Mouse (Mus musculus): ENCODE measurements around the gene Ccdc63. TPM values are rescaled to one million over a fixed set of nuclear protein-coding genes. Genes with fewer than 3 reads are reported as not detected.
"Not testable (repeated sequence)": the region's sequence is repeated elsewhere in the genome, so short reads cannot be mapped to it uniquely, and the experiment has no call there.

Ccdc63 gene
- polyA plus RNA-seq, 1 experiment from 2014 or later, result not detected

DNA sequence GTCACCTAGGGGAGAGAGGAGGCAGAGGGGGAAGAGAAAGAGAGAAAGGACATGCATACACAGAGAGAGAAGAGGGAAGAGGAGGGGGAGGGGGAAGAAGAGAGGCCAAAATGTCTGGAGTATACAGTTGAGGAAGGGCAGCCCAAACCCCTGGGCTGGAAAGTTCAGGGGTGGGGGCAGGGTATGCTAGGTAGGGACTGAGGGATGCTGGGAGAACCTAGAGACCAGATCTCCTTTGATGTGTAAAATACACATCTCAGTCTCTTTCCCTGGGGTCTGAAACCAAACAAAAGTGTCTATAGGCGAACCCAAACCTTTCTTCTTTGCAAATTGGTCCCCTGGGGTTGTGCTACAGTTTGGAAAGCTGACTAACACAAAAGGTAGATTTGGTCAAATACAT, 7.5 kb upstream of the Ccdc63 start:
- H3K27ac ChIP-seq, result no peak overlapping the region
- 67% methylated on average over 1 of the region's 1 CpGs for WGBS

GRCm38 (mm10) chr5:122146609-122147008, 6.0 kb upstream of the Ccdc63 start:
- H3K4me2 ChIP-seq, result peak overlapping the region; percentile 47
- ATAC-seq (ENCODE audit: insufficient number of reproducible peaks, insufficient read depth, low FRiP score, low TSS enrichment, low read depth), result no peak

More for the DNA sequence above, 7.5 kb upstream of the Ccdc63 start:
- ATAC-seq (ENCODE audit: insufficient number of reproducible peaks, insufficient read depth, low FRiP score, low TSS enrichment, low read depth), result no peak
- Histone ChIP-seq H3K4me1 (peaks cover 15% of the 10 kb centered on the region), H3K27me3 (no peaks in the 10 kb centered on the region), H3K36me3 (no peaks in the 10 kb centered on the region), H3K4me3 (no peak overlapping the region), H3K9me3 (0 out of 2 replicates have a peak, but pooled peaks cover 2% of the 10 kb centered on the region), H3K4me2 (no peak overlapping the region), H3K9ac (no peak overlapping the region)

GRCm38 (mm10) chr5:122146056-122146580, 5.5 kb upstream of the Ccdc63 start:
- Histone ChIP-seq H3K36me3 (no peaks in the 10 kb centered on the region), H3K27me3 (no peaks in the 10 kb centered on the region), H3K9me3 (0 out of 2 replicates have a peak, but pooled peaks cover 2% of the 10 kb centered on the region), H3K9ac (peak overlapping the region; percentile 40; the same call in 1 of the 2 replicates), H3K4me3 (0 out of 2 replicates have a peak overlapping the region, but pooled peaks have one; percentile 19), H3K27ac (peak overlapping the region; percentile 92), H3K4me1 (peaks cover 15% of the 10 kb centered on the region), H3K4me2 (peak overlapping the region; percentile 47)
- no peak for ATAC-seq (ENCODE audit: insufficient number of reproducible peaks, insufficient read depth, low FRiP score, low TSS enrichment, low read depth)
- 25% methylated on average over 10 of the region's 10 CpGs for WGBS

More at GRCm38 (mm10) chr5:122146609-122147008, 6.0 kb upstream of the Ccdc63 start:
- peak overlapping the region; percentile 40; the same call in 1 of the 2 replicates for H3K9ac ChIP-seq
- H3K36me3 ChIP-seq, result no peaks in the 10 kb centered on the region
- H3K4me1 ChIP-seq, result peaks cover 15% of the 10 kb centered on the region
- no peaks in the 10 kb centered on the region for H3K27me3 ChIP-seq
- peak overlapping the region; percentile 92 for H3K27ac ChIP-seq
- H3K4me3 ChIP-seq, result no peak overlapping the region
- 0 out of 2 replicates have a peak, but pooled peaks cover 2% of the 10 kb centered on the region for H3K9me3 ChIP-seq

DNA sequence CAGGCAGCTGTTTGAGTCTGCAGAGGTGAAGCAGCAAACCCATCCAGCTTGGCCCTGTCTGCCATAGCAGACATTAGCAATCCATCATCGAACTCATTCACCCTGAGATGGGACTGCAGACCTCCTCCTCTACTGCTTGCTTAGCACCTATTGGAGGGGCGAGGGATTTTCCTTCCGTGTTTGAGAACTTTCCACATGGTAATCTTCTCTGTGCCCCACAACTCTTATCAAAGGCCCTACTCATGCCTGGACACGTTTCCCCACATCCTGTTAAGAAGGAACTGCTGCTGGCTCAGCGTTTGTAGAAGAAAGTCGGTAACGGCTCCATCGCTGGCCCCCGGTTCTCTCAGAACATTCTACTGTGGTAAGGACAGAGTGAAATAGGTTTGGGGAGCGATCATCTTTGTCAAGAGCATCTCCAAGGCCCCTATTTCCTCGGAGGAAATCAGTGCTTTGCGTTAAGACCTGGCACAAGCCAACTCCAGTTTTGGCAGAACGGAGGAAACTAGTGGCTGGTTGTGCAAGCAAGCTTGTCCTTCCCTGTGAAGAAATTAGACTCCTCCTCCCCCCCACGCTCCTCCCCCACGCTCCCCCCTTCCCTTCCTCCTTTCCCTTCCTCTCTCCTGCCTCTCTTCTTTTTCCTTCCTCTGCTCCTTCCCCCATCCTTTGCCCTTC, 4.9 kb upstream of the Ccdc63 start:
- H3K27me3 ChIP-seq, result no peaks in the 10 kb centered on the region
- 47% methylated on average over 15 of the region's 15 CpGs for WGBS
- peak overlapping the region; percentile 47 for H3K4me2 ChIP-seq
- H3K4me3 ChIP-seq, result peak overlapping the region; percentile 19; the same call in 1 of the 2 replicates
- H3K9me3 ChIP-seq, result 0 out of 2 replicates have a peak, but pooled peaks cover 2% of the 10 kb centered on the region
- H3K9ac ChIP-seq, result peak overlapping the region; percentile 52; the same call in 1 of the 2 replicates
- peak overlapping the region; percentile 92 for H3K27ac ChIP-seq
- no peaks in the 10 kb centered on the region for H3K36me3 ChIP-seq
- ATAC-seq (ENCODE audit: insufficient number of reproducible peaks, insufficient read depth, low FRiP score, low TSS enrichment, low read depth), result no peak
- peaks cover 15% of the 10 kb centered on the region for H3K4me1 ChIP-seq

DNA sequence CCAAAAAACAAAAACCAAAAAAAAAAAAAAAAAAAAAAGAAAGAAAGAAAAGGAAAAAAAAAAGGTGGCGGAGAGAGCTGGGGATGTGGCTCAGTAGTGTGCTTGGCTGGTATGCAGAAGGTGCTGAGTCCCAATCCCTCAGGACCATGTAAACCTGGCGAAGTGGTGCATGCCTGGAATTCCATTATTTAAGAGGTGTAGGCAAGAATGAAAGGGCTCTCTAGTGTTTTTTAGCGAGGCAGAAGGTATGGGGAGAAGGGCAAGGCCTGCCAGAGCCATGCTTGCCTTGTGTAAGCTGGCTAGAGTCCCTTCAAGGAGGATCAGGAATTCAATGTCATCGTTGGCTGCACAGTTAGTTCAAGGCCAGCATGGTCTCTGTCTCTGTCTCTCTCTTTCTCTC, 4.2 kb upstream of the Ccdc63 start:
- ATAC-seq (ENCODE audit: insufficient number of reproducible peaks, insufficient read depth, low FRiP score, low TSS enrichment, low read depth), result no peak
- Histone ChIP-seq H3K36me3 (no peaks in the 10 kb centered on the region), H3K4me2 (no peak overlapping the region), H3K9ac (no peak overlapping the region), H3K27ac (peak overlapping the region; percentile 92; the same call in 1 of the 2 replicates), H3K9me3 (0 out of 2 replicates have a peak, but pooled peaks cover 2% of the 10 kb centered on the region), H3K27me3 (no peaks in the 10 kb centered on the region), H3K4me3 (no peak overlapping the region), H3K4me1 (peaks cover 15% of the 10 kb centered on the region)
- WGBS, result 91% methylated on average over 4 of the region's 4 CpGs

DNA sequence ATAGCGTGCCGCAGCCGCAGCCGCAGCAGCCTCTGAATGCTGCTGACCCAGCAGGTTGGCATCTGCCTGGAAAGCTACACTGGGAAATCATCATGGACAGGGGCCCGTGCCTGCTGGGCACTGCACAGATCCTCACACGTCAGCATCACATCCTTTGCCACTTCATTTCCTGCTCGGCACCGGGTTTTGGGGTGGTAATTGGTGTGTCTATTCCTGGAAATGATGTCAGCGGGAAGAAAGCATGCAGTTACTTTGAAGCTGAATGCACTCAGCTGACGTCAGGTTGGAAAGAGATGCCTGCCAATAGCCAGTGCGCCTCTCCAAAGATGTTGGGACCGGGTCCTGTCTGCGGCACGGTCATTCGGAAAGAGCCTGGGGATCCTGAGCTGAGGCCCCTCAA, 2.9 kb upstream of the Ccdc63 start:
- Histone ChIP-seq H3K4me1 (peaks cover 15% of the 10 kb centered on the region), H3K9me3 (0 out of 2 replicates have a peak, but pooled peaks cover 2% of the 10 kb centered on the region), H3K9ac (no peak overlapping the region), H3K36me3 (no peaks in the 10 kb centered on the region), H3K27me3 (no peaks in the 10 kb centered on the region), H3K4me2 (no peak overlapping the region), H3K27ac (no peak overlapping the region), H3K4me3 (no peak overlapping the region)
- no peak for ATAC-seq (ENCODE audit: insufficient number of reproducible peaks, insufficient read depth, low FRiP score, low TSS enrichment, low read depth)
- 77% methylated on average over 15 of the region's 15 CpGs for WGBS

GRCm38 (mm10) chr5:122142230-122142992, 1.8 kb upstream of the Ccdc63 start:
- WGBS, result 56% methylated on average over 8 of the region's 8 CpGs
- H3K4me3 ChIP-seq, result no peak overlapping the region
- no peak for ATAC-seq (ENCODE audit: insufficient number of reproducible peaks, insufficient read depth, low FRiP score, low TSS enrichment, low read depth)
- H3K27me3 ChIP-seq, result no peaks in the 10 kb centered on the region
- H3K4me1 ChIP-seq, result peaks cover 15% of the 10 kb centered on the region
- no peaks in the 10 kb centered on the region for H3K36me3 ChIP-seq
- no peak overlapping the region for H3K27ac ChIP-seq
- no peak overlapping the region for H3K9ac ChIP-seq
- no peak overlapping the region for H3K4me2 ChIP-seq
- H3K9me3 ChIP-seq, result 0 out of 2 replicates have a peak, but pooled peaks cover 2% of the 10 kb centered on the region

DNA sequence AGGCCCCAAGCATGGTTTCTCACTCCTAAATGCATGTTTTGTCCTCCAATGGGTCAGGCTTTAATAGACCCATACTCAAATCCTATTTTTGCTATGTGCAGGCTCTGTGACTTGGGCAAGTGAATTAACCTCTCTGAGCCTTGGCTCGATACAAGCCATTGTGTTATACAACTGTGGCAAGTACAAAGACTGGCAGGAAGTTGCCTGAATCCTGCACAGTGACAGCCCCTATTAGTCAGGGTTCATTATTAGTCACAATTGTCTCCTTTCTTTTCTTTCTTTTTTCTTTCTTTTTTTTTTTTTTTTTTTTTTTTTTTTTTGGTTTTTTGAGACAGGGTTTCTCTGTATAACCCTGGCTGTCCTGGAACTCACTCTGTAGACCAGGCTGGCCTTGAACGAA, 852 bp downstream of the Ccdc63 start:
- not testable (repeated sequence) for ATAC-seq (ENCODE audit: insufficient number of reproducible peaks, insufficient read depth, low FRiP score, low TSS enrichment, low read depth)

GRCm38 (mm10) chr5:122138856-122139255, 1.8 kb downstream of the Ccdc63 start:
- Histone ChIP-seq H3K36me3 (no peaks in the 10 kb centered on the region), H3K27ac (no peak overlapping the region), H3K4me3 (no peak overlapping the region), H3K4me2 (no peak overlapping the region), H3K9me3 (no peaks in the 10 kb centered on the region), H3K27me3 (no peaks in the 10 kb centered on the region), H3K4me1 (no peaks in the 10 kb centered on the region), H3K9ac (no peak overlapping the region)
- ATAC-seq (ENCODE audit: insufficient number of reproducible peaks, insufficient read depth, low FRiP score, low TSS enrichment, low read depth), result no peak
- 72% methylated on average over 15 of the region's 15 CpGs for WGBS

More for the DNA sequence above, 852 bp downstream of the Ccdc63 start:
- H3K36me3 ChIP-seq, H3K4me1 ChIP-seq, H3K27ac ChIP-seq, H3K9ac ChIP-seq, H3K27me3 ChIP-seq, H3K4me2 ChIP-seq, H3K4me3 ChIP-seq, H3K9me3 ChIP-seq: not testable (repeated sequence)
- 65% methylated on average over 2 of the region's 2 CpGs for WGBS

DNA sequence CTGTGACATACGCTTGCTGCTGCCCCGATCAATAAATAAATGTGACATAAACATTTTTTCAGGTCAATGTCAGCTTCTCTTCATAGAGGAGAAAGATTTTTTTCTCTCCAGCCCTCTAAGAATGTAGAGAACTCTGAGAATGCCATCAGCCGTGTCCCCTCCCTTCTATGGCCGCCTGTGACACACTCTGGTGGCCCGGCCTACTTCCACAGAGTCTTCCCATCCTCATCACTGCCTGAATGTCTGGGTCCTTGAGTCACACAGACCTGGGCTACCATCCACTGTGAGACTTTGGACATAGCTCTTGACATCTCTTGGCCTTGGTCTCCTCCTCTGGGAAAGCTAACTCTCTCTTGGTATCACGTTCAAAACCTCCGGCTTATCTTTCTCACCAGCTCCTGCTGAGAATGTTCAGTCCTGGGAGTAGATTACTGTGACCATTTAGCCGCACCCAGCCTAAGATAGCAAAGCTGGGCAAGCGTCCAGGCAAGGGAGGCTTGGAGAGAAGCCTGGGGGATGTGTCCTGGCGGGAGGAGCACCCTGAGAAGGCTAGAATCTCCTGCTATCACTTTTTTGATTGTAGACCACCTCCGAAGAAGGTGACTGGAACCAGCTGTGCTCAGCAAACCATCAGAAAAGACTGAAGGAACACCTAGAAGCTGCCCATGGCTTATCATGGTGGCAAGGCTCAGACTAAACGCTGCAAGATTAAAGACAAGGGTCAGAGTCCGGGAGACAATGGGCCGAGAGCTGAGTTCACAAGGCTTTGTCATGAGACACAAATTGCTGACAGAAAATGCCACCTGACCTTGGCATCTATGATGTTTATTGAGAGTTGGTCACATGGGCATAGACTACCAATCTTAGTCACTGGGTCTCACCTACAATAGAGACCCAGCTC, 3.9 kb downstream of the Ccdc63 start:
- no peak overlapping the region for H3K4me3 ChIP-seq
- ATAC-seq (ENCODE audit: insufficient number of reproducible peaks, insufficient read depth, low FRiP score, low TSS enrichment, low read depth), result no peak
- H3K9ac ChIP-seq, result no peak overlapping the region
- H3K36me3 ChIP-seq, result no peaks in the 10 kb centered on the region
- no peak overlapping the region for H3K4me2 ChIP-seq
- 85% methylated on average over 14 of the region's 14 CpGs for WGBS
- peaks cover 5% of the 10 kb centered on the region for H3K4me1 ChIP-seq
- H3K27me3 ChIP-seq, result no peaks in the 10 kb centered on the region
- H3K27ac ChIP-seq, result no peak overlapping the region
- H3K9me3 ChIP-seq, result no peaks in the 10 kb centered on the region

All from embryonic facial prominence, embryonic 13.5 days (tissue).